Mouse (Mus musculus) c-Kit-positive CD71-negative TER-119-negative erythroid progenitor cells, embryonic 14.5 days (primary cell): ENCODE data around the gene Aig1.
"Not testable (repeated sequence)": the region's sequence is repeated elsewhere in the genome, so short reads cannot be mapped to it uniquely, and the experiment has no call there.

ENCODE experiments used
- DNase-seq: peaks from one replicate; pipeline ENCODE4 v3.0.0-alpha.2; 2013; ENCODE audit warnings: low read depth

Gene Aig1

DNA sequence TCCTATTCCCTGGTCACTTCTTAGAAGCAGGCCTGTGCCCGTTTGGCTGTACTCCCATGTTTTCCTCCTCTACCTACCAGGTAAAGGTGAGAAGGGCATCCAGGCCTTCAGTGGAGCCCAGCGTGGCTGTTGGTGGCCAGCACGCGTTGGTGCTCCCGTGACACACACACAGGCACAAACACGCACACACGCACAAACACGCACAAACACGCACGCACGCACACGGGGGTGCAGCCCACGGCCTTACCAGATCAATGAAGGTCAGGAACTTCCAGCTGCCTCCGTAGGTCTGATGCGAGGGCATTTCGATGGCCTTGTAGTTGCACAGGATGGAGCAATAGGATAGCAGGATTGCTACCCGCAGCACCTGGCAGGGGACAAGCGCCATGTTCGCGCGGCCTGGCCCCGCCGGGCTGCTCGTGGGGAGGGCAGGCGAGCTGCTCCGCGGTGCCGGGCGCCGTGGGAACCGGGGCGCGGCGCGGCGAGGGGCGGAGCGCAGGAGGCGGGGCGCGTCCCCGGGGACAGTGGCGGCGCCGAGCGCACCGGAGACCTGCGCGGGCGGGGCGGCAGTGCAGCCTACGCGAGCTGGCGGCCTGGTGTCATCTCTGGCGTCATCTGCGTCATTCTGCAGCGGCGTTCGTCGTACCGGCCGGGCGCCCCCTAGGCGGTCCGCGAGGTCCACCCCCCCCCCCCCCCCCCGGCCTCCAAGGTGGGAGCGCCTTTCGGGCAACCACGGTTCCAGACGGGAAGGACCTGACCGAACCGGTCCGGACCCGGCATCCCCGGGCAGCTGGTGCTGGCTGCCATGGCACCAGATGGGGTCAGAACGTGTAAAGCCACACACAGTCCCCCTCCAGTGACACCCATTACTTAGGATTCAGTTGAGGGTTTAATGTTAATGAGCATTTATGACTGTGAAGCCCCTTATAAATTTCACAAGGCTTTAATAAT, at the start of gene Aig1:
Aig1 (minus strand) TSS at position 610 of the 951 bp plus-strand sequence.
- peak; percentile 41 for DNase-seq

DNA sequence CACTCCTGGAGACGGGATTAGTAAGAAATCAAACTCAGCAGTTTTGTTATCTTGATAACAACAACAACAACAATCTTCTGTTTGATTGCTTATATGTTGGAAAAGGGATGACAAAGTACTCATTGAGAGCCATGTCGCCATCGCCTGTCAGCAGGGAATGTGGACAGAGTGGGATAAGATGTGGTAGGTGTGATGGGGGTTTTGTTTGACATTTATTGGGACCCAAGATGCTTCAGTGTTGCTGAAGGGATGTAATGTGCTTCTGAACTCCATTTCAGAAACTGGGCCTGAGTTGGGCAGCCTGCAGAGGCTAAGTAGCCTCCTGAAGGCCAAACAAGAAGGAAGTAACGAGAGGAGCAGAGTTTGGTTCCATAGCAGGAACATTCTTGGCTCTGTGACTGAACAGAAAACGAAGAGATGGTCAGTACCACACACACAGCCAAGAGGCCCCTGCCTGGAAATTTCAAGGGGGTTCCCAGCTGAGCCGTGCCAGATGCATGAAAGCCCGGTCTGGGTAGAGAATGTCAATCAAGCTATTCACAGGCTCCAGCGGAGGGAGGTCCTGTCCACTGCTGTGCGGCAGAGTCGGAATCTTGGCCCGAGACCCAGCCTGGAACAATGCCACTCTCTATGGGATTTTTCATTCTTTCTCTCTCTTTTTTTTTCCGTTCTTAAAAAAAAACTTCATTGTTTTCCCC, 48.0 kb upstream of the Aig1 start:
- no peak for DNase-seq

DNA sequence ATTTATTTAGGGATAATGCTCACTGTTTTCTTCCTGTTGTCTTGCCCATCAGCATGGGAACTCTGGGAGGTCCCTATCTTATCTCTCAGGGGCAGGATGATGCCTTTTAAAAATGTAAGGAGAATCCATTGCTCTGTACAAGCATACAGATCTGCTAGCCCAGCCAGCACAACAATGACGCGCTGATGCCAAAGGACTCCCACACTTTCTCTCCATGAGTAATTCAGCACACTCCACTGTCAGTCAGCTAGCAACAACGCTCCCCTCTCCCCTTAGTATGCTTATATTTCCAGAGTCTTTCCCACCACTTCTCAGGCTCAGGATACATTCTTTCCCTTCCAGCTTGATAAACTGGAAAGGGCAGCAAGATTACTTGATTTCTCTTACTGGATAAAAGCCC, 46.4 kb upstream of the Aig1 start:
- no peak for DNase-seq

DNA sequence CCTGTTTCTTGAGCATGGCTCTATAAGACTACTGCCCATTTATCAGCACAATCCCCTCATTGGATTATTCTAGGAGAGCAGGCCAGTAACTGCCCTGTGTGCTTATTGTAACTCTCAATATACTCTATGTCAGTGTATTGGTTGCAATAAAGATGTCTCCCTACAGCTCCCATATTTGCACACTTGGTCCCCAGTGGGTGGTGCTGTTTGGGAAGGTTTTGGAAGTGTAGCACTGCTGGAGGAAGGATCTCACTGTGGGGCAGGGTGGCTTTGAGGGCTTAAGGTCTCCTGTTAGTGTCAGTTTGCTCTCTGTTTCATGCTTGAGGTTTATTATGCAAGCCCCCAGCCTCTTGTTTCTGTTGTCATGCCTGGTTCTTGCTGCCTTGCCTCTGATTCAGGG, 44.9 kb upstream of the Aig1 start:
- no peak for DNase-seq

DNA sequence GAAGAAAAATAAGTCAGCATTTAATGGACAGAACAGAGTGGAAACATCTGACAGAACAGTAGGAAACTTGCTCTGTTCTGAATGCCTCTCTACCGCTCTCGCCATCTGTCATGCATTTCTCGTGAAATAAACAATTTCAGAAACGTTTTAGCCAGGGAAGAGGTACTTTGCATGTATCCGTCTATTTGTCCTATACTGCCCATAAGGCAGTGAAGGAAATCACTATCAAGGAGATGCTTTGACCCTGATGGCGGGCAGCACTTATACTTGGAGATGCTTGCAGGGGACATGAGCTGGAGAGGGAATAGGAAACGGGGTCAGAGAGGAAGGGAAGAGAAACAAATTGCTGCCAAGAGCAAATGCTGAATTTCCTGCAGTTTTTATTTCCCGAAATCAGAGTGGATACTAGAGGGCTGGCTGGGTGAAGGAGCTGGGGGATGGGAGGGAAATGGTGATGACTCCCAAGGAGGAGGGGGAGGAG, 37.5 kb upstream of the Aig1 start:
- DNase-seq: no peak

DNA sequence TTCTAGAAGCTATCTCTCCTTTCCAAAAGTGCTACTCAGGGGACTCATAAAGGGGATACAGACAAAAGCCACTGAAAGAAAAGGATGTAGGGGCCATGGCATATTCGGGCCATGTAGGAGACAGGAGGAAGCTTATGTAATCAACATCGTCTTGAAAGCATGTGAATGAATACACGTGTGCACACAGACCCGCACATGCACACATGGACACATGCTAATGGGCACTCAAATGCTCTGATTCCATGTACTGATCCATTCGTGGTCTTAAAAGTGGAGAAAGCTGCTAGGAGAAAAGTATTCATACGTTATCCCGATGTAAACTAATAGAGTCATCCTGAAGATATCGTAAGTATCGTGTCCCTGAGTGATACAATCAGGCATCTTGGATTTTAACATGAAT, 36.8 kb upstream of the Aig1 start:
- no peak for DNase-seq

DNA sequence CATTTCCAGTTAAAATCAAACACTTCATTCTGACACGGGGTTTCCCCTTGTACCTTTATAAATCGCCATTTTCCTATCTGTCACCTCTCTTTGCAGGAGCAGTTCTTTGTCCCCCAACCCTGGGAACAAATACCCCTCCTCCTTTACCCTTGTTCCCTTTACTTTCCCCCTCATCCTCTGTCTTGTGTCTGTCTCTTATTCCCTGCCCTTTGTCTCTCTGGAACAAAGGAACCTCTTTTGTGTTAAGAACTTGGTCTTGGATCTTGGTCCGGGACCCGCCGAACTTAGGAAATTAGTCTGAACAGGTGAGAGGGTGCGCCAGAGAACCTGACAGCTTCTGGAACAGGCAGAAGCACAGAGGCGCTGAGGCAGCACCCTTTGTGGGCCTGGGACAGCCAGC, 24.0 kb upstream of the Aig1 start:
- DNase-seq: not testable (repeated sequence)

DNA sequence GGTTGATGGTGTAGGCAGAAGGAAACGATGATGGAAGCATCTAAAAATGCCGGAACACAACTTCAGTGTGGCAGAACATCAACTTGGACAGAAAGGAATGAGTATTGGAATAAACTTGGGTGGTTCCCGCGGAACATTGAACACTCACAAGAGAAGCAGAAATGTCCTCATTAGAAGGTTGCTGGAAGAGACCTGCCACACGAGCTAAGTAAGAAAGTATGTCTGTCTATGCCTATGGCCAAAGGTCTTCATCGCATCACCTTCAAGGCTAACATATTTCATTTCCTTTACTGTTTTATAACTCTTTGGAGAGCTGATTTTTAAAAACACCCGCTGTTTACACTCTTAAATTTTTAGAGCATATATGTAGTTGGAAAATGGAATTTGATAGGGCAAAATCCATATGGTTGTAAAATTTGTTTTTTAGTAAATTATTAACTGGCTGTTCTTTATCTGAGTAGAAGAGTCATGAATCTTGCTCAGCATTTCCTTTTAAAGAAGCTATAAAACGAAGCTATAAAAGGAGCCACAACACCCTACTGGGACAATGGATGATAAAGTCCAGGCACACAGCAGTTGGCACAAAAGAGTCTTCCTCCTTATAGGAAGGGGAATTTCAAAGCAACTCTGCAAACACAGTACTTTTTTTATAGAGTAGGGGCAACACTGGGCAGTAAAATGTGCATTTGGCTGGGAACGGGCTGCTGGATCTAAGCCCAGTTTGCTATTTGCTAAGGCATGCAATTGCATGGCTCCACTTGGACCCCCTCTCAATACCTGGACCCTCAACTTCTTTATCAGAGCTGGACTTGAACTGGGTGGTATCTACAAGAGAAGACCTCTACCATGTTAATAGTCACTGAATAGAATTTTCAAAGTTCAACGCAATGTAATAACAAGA, 14.4 kb upstream of the Aig1 start:
- no peak for DNase-seq

DNA sequence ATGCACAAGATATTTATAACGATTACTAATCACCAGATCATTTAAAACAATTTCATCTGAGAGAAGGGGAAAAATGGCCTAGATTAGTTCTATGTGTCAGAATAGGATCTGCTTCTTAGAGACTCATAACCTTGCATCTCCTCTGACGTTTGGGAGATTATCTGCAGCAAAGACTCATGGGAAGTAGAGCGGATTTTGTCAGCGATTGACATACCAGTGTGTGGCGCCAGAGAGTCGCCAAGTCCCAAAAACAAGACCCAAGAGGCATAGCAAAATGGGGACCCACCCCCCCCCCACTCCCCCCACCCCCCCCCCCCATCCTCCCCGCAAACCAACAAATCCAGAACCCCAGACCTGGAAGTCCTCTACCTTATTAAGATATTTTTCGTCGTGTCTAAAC, 13.7 kb upstream of the Aig1 start:
- DNase-seq: no peak

DNA sequence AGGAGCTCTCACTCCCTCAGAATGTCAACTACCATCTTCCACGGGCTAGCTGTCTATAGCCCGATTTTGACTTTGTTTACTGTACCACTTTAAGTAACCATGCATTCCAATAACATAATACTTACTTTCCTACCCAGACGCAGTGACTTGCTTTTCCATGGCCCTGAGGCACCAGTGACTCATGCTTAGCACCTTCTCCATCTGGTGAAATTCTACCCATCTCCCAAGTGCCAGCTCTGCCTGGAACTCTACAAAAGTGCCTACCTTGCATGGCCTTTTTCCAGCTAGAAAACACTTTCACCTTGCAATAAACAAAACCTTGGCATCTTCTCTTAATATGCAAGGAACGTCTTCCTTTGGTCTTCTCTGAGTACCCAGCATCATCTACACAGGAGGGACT, 9.9 kb upstream of the Aig1 start:
- no peak for DNase-seq

DNA sequence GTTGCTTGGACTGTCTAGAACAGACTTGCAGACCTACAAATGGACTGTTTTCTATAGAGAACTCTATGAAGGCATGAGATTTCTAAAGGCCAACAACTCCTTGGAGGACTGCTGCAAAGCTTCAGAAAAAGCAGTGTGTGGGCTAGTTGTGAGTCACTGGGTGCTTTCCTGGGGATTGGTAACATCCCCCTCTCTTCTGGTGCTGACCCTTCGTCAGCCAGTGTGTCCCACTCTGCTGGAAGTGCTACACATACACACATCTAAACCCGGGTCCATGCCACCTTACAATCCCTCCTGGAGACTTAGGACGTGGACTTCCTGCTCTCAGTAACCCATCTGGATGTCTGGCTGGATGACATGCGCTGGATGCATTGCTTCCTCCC, 6.2 kb upstream of the Aig1 start:
- DNase-seq: no peak

DNA sequence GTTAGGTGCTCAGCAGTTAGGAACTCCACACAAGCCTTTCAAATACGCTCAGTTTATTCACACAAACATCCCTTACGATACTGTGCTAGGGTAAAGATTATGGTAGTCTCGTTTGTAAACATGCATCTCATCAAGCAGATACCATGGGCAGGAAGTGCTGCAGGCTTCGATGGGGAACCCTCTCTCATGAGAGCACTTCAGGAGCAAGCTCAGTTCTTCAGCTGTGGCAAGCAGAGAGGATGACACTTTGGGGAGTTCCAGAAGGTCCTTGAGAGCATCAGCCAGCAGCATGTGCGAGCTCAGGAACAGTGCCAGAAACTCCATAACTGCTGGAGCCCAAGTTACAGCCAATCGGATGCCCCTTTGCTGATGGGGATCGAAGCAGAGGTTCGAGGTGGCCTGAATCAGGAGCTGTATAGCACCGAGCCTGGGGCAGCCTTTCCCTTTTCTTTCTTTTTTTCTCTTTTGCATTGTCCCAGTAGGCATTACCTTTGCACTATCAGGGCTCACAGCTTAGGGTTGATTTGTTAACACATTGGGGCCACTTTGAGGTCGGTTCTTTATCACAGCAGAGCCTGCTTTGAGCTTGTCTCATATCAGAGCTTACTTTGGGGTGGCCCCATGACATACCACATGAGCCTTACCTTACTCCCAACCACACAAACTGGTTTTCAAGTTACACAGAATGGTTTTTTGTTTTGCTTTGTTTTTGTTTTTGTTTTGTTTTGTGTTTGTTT, 5.7 kb upstream of the Aig1 start:
- DNase-seq: no peak

DNA sequence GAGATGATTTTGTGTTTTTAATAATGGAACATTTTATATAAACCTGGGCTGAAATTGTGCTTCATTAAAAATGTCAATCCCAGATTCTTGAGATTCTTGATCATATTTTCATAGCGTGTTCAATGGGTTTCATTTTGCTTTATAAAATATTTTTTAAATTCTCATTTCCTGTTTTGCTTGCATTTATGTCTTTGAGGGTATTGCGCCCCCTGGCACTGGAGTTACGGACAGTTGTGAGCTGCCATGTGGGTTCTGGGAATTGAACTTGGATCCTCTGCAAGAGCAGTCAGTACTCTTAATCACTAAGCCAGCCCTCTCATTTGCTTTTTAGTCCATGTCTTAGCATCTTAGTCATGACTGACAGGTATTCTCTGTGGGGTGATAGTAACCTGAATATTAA, 1.8 kb upstream of the Aig1 start:
- no peak for DNase-seq

DNA sequence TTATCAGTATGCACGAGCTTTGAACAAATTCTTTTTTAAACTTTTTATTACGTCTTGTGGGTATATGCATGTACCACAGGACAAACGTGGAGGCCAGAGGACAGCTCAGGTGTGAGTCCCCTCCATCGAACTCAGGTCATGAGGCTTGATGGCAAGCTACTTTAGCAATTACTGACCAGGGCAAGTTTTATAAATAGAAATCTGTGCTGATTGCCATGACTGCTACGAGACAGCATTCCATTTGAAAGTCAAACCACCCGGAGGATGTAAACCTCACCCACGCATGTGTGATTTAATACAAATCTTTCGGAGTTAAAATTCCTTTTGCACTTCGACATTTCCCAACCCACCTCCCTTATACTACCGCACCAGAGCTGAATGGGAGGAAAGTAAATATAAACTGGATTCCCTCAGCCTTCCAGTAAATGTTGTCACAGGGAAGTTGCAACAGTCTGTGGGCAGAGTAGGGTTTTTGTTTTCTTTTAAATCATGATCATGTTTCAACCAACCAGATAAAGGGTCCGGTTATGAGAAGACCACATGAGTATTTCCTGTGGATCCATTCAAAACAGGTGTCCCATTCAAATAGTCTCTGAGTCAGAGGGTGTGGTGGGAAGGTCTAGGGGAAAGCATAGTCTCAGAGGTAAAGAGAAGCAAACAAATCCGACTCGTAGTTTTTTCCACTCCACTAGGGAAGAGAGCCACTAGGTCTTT, 699 bp upstream of the Aig1 start:
- no peak for DNase-seq

DNA sequence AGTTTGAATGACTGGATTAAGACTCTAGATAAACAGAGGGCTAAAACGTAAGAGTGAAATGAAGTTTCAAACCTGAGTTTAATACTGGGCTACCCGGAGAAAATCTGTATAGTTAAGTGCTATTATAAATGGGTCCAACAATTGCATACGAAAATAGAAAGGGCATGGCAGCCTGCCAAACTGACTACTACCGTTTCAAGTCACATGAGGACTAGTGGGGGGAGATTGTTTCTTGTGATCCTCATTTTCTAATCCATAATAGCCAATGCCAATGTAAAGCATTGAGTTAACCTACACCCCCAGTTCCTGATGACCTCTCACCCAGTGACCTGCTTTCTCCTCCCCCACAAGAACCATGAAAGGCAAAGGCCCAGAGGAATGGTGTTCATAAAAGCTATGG, 2.4 kb downstream of the Aig1 start:
- DNase-seq: no peak

DNA sequence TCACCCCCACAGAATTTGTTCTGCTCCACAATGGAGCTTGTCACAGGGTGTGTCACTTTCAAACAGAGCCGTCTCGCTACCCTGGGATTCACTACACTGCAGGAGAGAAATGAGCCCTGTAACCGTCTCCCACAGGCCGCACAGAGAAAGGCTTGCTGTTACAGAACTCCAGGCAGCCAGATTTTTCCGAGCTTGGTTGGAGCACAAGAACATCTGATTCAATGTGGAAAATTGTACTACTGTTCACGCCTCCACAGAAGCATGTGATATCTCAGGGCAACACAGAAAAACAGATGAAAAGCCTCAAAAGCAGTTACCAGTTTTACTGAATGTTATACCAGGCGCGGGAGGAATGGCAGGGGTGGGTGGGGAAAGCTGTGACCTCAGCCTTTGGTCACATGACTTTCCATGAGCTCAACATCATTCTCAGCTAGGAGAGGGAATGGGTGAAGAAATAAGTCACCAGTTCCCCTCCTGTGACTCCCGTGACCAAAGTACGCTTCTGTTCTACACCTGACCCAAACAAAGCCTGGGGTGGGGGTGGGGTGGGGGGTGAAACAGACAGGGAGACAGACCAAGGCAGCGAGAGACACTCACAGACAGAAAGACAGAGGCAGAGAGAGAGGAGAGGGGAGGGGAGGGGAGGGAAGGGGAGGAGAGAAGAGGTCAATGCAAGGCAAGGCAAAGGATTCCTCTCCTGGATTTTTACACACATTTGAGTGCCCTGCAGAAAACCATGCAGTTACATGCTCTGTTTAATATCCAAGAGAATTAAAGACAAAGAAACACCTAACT, 7.5 kb downstream of the Aig1 start:
- no peak for DNase-seq

DNA sequence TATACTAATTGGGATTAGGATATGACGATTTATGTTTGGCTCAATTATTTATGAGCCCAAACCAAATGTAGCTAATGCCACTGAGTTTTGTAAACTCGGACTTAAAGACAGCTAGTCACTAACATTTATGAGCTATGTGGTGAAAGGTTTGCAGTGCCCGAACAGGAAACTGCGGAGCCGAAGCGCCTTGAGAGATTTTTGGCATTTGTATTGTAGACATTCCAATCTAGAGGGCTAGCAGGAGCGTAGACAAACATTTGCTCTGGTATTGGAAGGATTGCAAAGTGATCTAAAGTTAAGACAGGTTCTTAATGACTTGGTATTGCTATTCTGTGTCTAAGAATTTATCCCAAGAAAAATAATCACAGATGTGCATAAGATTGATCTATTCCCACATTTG, 12.3 kb downstream of the Aig1 start:
- no peak for DNase-seq

DNA sequence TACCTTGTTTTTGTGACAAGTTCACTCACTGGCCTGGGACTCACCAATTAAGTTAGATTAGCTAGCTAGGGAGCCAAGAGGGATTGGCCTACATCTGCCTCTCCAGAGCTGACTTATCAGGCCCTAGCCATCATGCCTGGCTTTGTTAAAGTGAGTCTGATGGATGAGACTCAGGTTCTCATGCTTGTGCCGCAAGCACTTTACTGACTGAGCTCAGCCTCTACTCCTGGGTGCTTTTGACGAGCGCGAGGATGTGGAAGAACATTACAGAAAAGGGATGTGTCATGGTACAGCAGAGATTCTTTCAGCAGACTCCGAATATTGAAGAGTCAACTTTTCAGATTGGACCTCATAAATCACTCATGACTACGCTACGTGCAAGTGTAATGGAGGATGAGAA, 12.8 kb downstream of the Aig1 start:
- DNase-seq: no peak

DNA sequence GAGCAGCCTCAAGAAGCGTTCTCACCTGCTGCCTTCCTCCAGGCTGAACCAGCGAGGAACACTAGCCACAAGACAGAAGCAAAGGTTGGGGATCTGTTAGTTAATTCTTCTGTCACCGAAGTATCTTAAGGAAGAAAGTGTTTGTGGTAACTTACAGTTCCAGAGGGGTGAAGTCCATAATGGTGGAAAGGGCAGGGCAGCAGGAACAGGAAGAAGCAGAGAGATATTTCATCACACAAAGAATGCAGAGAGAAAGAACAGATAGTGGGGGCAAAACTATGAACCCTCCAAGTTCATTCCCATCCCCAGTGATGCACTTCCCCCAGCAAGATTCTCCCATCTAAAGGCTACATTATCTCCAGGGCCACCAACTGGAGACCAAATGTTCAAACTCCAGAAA, 13.7 kb downstream of the Aig1 start:
- DNase-seq: no peak

DNA sequence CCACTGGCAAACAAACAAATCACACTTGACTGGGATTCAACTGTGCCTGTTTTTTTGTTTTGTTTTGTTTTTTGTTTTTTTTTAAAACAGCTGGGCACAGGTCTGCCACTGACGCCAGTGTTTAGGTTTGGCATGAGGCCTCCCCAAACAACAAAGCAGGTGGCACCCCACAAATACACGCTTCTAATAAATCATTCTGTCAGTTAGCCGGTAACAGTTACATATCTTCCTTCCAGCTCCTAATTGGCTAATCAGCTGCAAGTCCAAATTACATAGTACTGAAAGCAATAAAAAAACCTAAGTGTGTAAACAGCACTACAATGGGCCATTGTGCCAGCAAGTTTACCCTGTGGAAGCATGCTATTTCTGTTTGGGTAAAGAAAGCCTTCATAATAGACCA, 18.7 kb downstream of the Aig1 start:
- DNase-seq: no peak
